Mouse (Mus musculus) kidney, adult 2 months (tissue): ENCODE results near the gene Ttc7. TPM values are rescaled to one million over a fixed set of nuclear protein-coding genes. Genes with fewer than 3 reads are reported as not detected.

Source experiments
- DNase-seq: peaks from one replicate; pipeline ENCODE4 v3.0.0; 2021
- H3K27ac ChIP-seq: fragments of 200-500 bp; 2 replicates; pipeline ENCODE4 v1.5.1; 2012; ENCODE audit warnings: low read depth, low read length, control low read depth, inconsistent platforms; ENCODE audit not compliant: insufficient read depth
- H3K27me3 ChIP-seq: fragments of 200-500 bp; replicated peaks from 2 replicates; pipeline ENCODE4 v1.6.1; 2012; ENCODE audit warnings: mild to moderate bottlenecking, moderate library complexity, low read length, inconsistent platforms; ENCODE audit not compliant: control insufficient read depth, insufficient read depth
- H3K36me3 ChIP-seq: fragments of 200-500 bp; 2 replicates; pipeline ENCODE4 v1.6.1; 2012; ENCODE audit warnings: mild to moderate bottlenecking, moderate library complexity, low read length, inconsistent platforms; ENCODE audit not compliant: control insufficient read depth, insufficient read depth
- H3K4me1 ChIP-seq: fragments of 200-500 bp; 2 replicates; pipeline ENCODE4 v1.6.1; 2011; ENCODE audit warnings: low read length; ENCODE audit not compliant: control insufficient read depth, insufficient read depth
- H3K4me3 ChIP-seq: fragments of 200-500 bp; 2 replicates; pipeline ENCODE4 v1.5.1; 2011; ENCODE audit warnings: mild to moderate bottlenecking, low read depth, low read length, control low read depth; ENCODE audit not compliant: insufficient read depth
- CTCF ChIP-seq: fragments of 200-500 bp; conservative IDR thresholded peaks from 2 replicates; pipeline ENCODE4 v1.5.1; 2011; ENCODE audit warnings: low read depth, mild to moderate bottlenecking, control low read depth, low read length, moderate library complexity, mixed read lengths; ENCODE audit not compliant: insufficient read depth, insufficient read length
- POLR2A ChIP-seq: fragments of 200-500 bp; IDR thresholded peaks from one replicate; pipeline ENCODE4 v1.6.1; 2011; ENCODE audit warnings: low read depth, low read length, control low read depth
- WGBS: fragments of 180-500 bp; shearing (Covaris S2); methylation state at CpG from one replicate; pipeline ENCODE4 v1.1.7; 2018; 5-methylcytosine and 5-hydroxymethylcytosine counted together
- polyA plus RNA-seq: library from polyadenylated mRNA; depleted of rRNA; stranded (reverse); fragments of >200 nt; gene quantifications from 2 replicates; pipeline ENCODE4 v1.2.3, GENCODE M21; 2012

The Ttc7 gene
- polyA plus RNA-seq, 1 experiment, result 68.6 TPM

GRCm38 (mm10) chr17:87349575-87349974 lies 66.9 kb downstream of the Ttc7 start:
- Histone ChIP-seq H3K4me3 (no peak overlapping the region), H3K27ac (peak overlapping the region; percentile 1; the same call in 1 of the 2 replicates), H3K4me1 (peaks cover 40% of the 10 kb centered on the region), H3K27me3 (no peaks in the 10 kb centered on the region), H3K36me3 (no peaks in the 10 kb centered on the region)
- DNase-seq, result peak; percentile 70
- 55% methylated on average over 9 of the region's 9 CpGs for WGBS
- no peak for TF ChIP-seq CTCF
- no peak for TF ChIP-seq POLR2A

- TF ChIP-seq POLR2A, result no peak
- TF ChIP-seq CTCF, result no peak
- no peak for DNase-seq
- 63% methylated on average over 13 of the region's 13 CpGs for whole genome bisulfite sequencing
- H3K36me3 ChIP-seq, result no peaks in the 10 kb centered on the region
- peaks cover 40% of the 10 kb centered on the region for H3K4me1 ChIP-seq
- no peak overlapping the region for H3K4me3 ChIP-seq
- H3K27me3 ChIP-seq, result no peaks in the 10 kb centered on the region
- H3K27ac ChIP-seq, result peak overlapping the region; percentile 39
Observed at GRCm38 (mm10) chr17:87350471-87351240, 68.0 kb downstream of the Ttc7 start.

GRCm38 (mm10) chr17:87351241-87352105 lies 68.8 kb downstream of the Ttc7 start:
- H3K27ac ChIP-seq, result peak overlapping the region; percentile 39

GRCm38 (mm10) chr17:87352106-87352897 lies 69.6 kb downstream of the Ttc7 start:
- Histone ChIP-seq H3K4me3 (no peak overlapping the region), H3K36me3 (no peaks in the 10 kb centered on the region), H3K27ac (peak overlapping the region; percentile 39), H3K4me1 (peaks cover 40% of the 10 kb centered on the region), H3K27me3 (no peaks in the 10 kb centered on the region)
- WGBS, result 32% methylated on average over 16 of the region's 16 CpGs
- no peak for TF ChIP-seq POLR2A
- TF ChIP-seq CTCF, result no peak
- DNase-seq, result peak; percentile 40

More at GRCm38 (mm10) chr17:87351241-87352105, 68.8 kb downstream of the Ttc7 start:
- Histone ChIP-seq H3K4me1 (peaks cover 40% of the 10 kb centered on the region), H3K27me3 (no peaks in the 10 kb centered on the region), H3K4me3 (no peak overlapping the region), H3K36me3 (no peaks in the 10 kb centered on the region)
- DNase-seq, result peak; percentile 95
- TF ChIP-seq CTCF, result no peak
- no peak for TF ChIP-seq POLR2A
- 30% methylated on average over 20 of the region's 20 CpGs for WGBS

DNA sequence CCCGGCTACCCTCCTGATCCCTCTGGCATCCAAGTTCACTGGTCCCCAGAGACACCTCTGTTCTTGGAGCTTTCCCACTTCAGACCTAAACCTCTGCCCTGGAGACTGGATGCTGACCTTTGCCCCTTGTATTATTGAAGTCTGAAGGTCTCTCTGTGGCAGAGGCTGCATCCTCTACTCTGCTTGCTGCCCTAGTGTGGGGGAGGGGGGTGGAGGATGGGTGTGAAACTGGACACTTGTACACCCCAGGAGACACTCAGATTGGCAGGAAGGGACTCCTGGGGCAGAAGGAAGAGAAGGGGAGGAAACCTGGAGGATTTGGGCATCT lies 70.2 kb downstream of the Ttc7 start:
- TF ChIP-seq POLR2A, result no peak
- no peak for TF ChIP-seq CTCF
- no peak overlapping the region for H3K27ac ChIP-seq
- DNase-seq, result peak; percentile 74

DNA sequence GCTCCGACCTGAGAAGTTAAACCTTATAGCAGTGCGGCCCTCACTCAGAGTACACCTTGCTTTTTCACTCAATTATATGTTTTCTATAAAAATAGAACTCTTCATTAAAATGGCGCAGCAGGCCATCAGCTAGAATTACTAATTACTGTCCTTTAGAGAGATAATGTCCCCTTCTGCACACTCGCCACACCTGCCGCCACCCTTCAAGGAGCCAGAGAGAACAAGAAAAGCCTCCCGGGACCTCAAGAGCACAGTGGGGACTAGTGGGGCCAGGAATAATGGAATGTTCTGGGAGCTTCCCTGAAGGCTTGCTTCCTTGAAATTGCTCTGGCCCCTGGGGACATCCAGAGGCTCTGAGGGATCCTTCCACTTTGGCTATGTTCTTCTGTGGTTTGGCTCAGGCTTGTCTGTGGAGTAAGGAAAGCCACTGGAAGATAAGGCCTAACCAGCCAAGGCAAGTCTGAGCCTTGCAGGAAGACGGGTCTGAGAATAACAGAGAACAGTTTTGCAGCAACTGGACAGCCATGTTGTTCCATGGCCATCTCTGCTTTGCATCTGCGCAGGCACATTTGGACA lies 71.1 kb downstream of the Ttc7 start:
- no peak overlapping the region for H3K27ac ChIP-seq
- WGBS, result 91% methylated on average over 8 of the region's 8 CpGs
- no peak for TF ChIP-seq CTCF
- peak; percentile 26 for DNase-seq
- H3K4me3 ChIP-seq, result no peak overlapping the region
- H3K27me3 ChIP-seq, result no peaks in the 10 kb centered on the region
- H3K36me3 ChIP-seq, result no peaks in the 10 kb centered on the region
- peaks cover 40% of the 10 kb centered on the region for H3K4me1 ChIP-seq

More for the DNA sequence above, 70.2 kb downstream of the Ttc7 start:
- H3K36me3 ChIP-seq, result no peaks in the 10 kb centered on the region
- H3K27me3 ChIP-seq, result no peaks in the 10 kb centered on the region
- H3K4me3 ChIP-seq, result no peak overlapping the region
- peaks cover 40% of the 10 kb centered on the region for H3K4me1 ChIP-seq
- WGBS, result 29% methylated on average over 1 of the region's 1 CpGs

- 95% methylated on average over 8 of the region's 8 CpGs for WGBS
- H3K4me3 ChIP-seq, result no peak overlapping the region
- TF ChIP-seq CTCF (no peak), POLR2A (no peak)
- DNase-seq, result no peak
- no peak overlapping the region for H3K27ac ChIP-seq
- H3K27me3 ChIP-seq, result no peaks in the 10 kb centered on the region
- peaks cover 26% of the 10 kb centered on the region for H3K4me1 ChIP-seq
- no peaks in the 10 kb centered on the region for H3K36me3 ChIP-seq
Observed at GRCm38 (mm10) chr17:87355456-87355855, 72.8 kb downstream of the Ttc7 start.
